ENCODE assay signal across 8 mouse cellular contexts in genomic region chr4:25281671-25282038, GRCm38 (mm10). TPM values are rescaled to one million over a fixed set of nuclear protein-coding genes. Genes with fewer than 3 reads are reported as not detected.
DNase-seq lines count a peak whose midpoint lies in the region; ATAC-seq and TF ChIP-seq lines count a peak whose summit lies in the region.

Gene Ufl1, minus strand, starts transcription at chr4:25281821.

- intact Hi-C loops in heart, postnatal 25 days (cut with DNase I), result loop anchor here (10.0 kb wide), 2 partner anchors 387 to 787 kb away; partner anchors contain the start of genes Mms22l and Ndufaf4

- peak; percentile 99 for ATAC-seq in forebrain, embryonic 15.5 days (replicated peaks)
- ATAC-seq in neutrophil, adult 5-6 weeks (ENCODE audit: extremely low read depth, insufficient number of reproducible peaks, low FRiP score, poor library complexity, severe bottlenecking), result peak; percentile 97

- peak within 1 kb of the TSS; percentile 75 to 78 for H3K4me3 ChIP-seq in ES-E14 (ENCODE audit: insufficient read depth in 1 of 2, low read depth in 1 of 2, low read length in 2 of 2, poor library complexity in 1 of 2, severe bottlenecking in 1 of 2)
- H3K4me3 ChIP-seq in forebrain, embryonic 15.5 days, result peak within 1 kb of the TSS; percentile 86
- peak within 1 kb of the TSS; percentile 90 for H3K4me3 ChIP-seq in lung, adult 2 months (replicated peaks; ENCODE audit: extremely low read depth, low read depth, low read length)

- no peaks in the 10 kb centered on the region for H3K9me3 ChIP-seq in ES-E14 (ENCODE audit: control insufficient read depth, insufficient read depth, low read depth, low read length)
- H3K9me3 ChIP-seq in forebrain, embryonic 15.5 days, result no peaks in the 10 kb centered on the region

- H3K27me3 ChIP-seq in forebrain, embryonic 15.5 days, result no peaks in the 10 kb centered on the region

- peak; percentile 81 for TF ChIP-seq POLR2A in lung, adult 2 months (IDR thresholded peaks at IDR 0.05; ENCODE audit: borderline replicate concordance, extremely low read depth, low read depth, low read length)

- H3K36me3 ChIP-seq in ES-E14 (ENCODE audit: control insufficient read depth, insufficient read depth, low read length, poor library complexity, severe bottlenecking), result no peaks in the 10 kb centered on the region; the same call in 1 of the 2 replicates
- H3K36me3 ChIP-seq in forebrain, embryonic 15.5 days, result peaks cover 17% of the 10 kb centered on the region

- H3K27ac ChIP-seq in ES-E14 (ENCODE audit: insufficient read depth, low read depth, low read length, poor library complexity, severe bottlenecking), result no peak within 1 kb of the TSS
- peak within 1 kb of the TSS; percentile 98 for H3K27ac ChIP-seq in forebrain, embryonic 15.5 days (replicated peaks)

- WGBS in forebrain, embryonic 15.5 days, result under 1% methylated on average over 30 of the region's 30 CpGs
- WGBS in lung, adult 2 months, result under 1% methylated on average over 30 of the region's 30 CpGs

- peak within 1 kb of the TSS; percentile 83 for H3K9ac ChIP-seq in ES-E14 (ENCODE audit: insufficient read depth, low read depth, low read length, poor library complexity, severe bottlenecking)
- peak within 1 kb of the TSS; percentile 96 for H3K9ac ChIP-seq in forebrain, embryonic 15.5 days (replicated peaks)

- TF ChIP-seq CTCF in lung, adult 2 months (IDR thresholded peaks at IDR 0.05; ENCODE audit: insufficient read depth, low read length), result no peak

- peak within 1 kb of the TSS; percentile 56 for H3K4me2 ChIP-seq in forebrain, embryonic 15.5 days (replicated peaks)

- in situ Hi-C loops in ES-E14 (cut with MboI; ENCODE audit: low sequenced_read_pairs in 2 of 2, unreplicated experiment in 2 of 2), result no loop called here

- no peaks in the 10 kb centered on the region for H3K4me1 ChIP-seq in ES-E14 (ENCODE audit: control insufficient read depth in 2 of 2, insufficient read depth in 2 of 2, low read length in 2 of 2, poor library complexity in 1 of 2)
- peaks cover 8% of the 10 kb centered on the region for H3K4me1 ChIP-seq in forebrain, embryonic 15.5 days
- peaks cover 3% of the 10 kb centered on the region; the same call in 1 of the 2 replicates for H3K4me1 ChIP-seq in lung, adult 2 months (ENCODE audit: control insufficient read depth, insufficient read depth, low read length)

- peak; percentile 86 for DNase-seq in ES-E14 (ENCODE audit: low read depth, low spot score)
- peak; percentile 95 for DNase-seq in cerebellum, adult 11-12 months
- DNase-seq in heart, postnatal 25 days (ENCODE audit: low spot score), result peak; percentile 92
- DNase-seq in layer of hippocampus, adult 18-20 months (ENCODE audit: low spot score in 2 of 2), result peak; percentile 96 to 98
- peak; percentile 97 for DNase-seq in lung, adult 2 months
- DNase-seq in thymus, adult 18-20 months, result peak; percentile 91

TF ChIP-seq in ES-E14, 5 proteins besides CTCF, POLR2A, EP300 and RAD21:
- TF ChIP-seq CHD2 (IDR thresholded peaks at IDR 0.05; ENCODE audit: low read depth, low read length), result no peak
- TF ChIP-seq ZNF384 (IDR thresholded peaks at IDR 0.05; ENCODE audit: low read depth, low read length), result no peak
- TF ChIP-seq ZC3H11A (IDR thresholded peaks at IDR 0.05; ENCODE audit: borderline replicate concordance, low read depth, low read length), result no peak
- peak; percentile 91 for TF ChIP-seq MAFK (IDR thresholded peaks at IDR 0.05; ENCODE audit: insufficient read depth, low read depth, low read length)
- peak; percentile 77; the same call in 1 of the 2 replicates for TF ChIP-seq HCFC1 (IDR thresholded peaks at IDR 0.05; ENCODE audit: borderline replicate concordance, insufficient read depth, low read length)

RNA-seq across cellular contexts. Expression of gene Ufl1, which starts in this region (rescaled TPM):
- total RNA-seq in ES-E14 (2012; rRNA removed), result 10.4 and 17.4 TPM in 2 replicates
- 37.3 and 38.0 TPM in 2 replicates for polyA plus RNA-seq in forebrain, embryonic 15.5 days (2015; fragmentation: Nextera tagmentation; extraction: Ambion mirVana)
- total RNA-seq in heart, postnatal 25 days (2021), result 10 to 100 TPM; 25.1 to 29.1 TPM
- total RNA-seq in layer of hippocampus, adult 18-20 months (2021), result 10 to 100 TPM; 27.1 to 32.5 TPM
- 3.1 and 5.8 TPM in 2 replicates for polyA plus RNA-seq in lung, adult 2 months (2012; rRNA removed)
- total RNA-seq in neutrophil, adult 5-6 weeks (2017), result 17.7 and 22.8 TPM in 2 replicates
